8 mouse cellular contexts compared by ENCODE assay signal in genomic region chr15:102331610-102332015, GRCm38 (mm10). TPM values are rescaled to one million over a fixed set of nuclear protein-coding genes. Genes with fewer than 3 reads are reported as not detected.
A peak's percentile ranks its signal among the peaks of the same experiment; 100 is the strongest.
DNase-seq lines count a peak whose midpoint lies in the region; ATAC-seq and TF ChIP-seq lines count a peak whose summit lies in the region.

Gene Myg1, plus strand, starts transcription at chr15:102331709.

- TF ChIP-seq POLR2A in testis, adult 2 months (IDR thresholded peaks at IDR 0.05; ENCODE audit: control insufficient read depth, low read depth, low read length), result peak; percentile 87

- peaks cover 0 to 2% of the 10 kb centered on the region in 2 experiments; a peak in 1 of 4 replicates for H3K4me1 ChIP-seq in ES-E14 (ENCODE audit: control insufficient read depth in 2 of 2, insufficient read depth in 2 of 2, low read length in 2 of 2, poor library complexity in 1 of 2)
- H3K4me1 ChIP-seq in forebrain, embryonic 14.5 days (ENCODE audit: control insufficient read depth, insufficient read depth, low read length), result peaks cover 18% of the 10 kb centered on the region
- H3K4me1 ChIP-seq in neural tube, embryonic 14.5 days (ENCODE audit: control insufficient read depth, insufficient read depth, low read length), result peaks cover 18% of the 10 kb centered on the region
- peaks cover 13% of the 10 kb centered on the region for H3K4me1 ChIP-seq in testis, adult 2 months (ENCODE audit: control insufficient read depth, insufficient read depth, low read length)

- ATAC-seq in forebrain, embryonic 14.5 days, result peak; percentile 98
- peak; percentile 95 for ATAC-seq in neural tube, embryonic 14.5 days (ENCODE audit: low read depth)

- H3K9me3 ChIP-seq in ES-E14 (ENCODE audit: control insufficient read depth, insufficient read depth, low read depth, low read length), result no peaks in the 10 kb centered on the region
- H3K9me3 ChIP-seq in forebrain, embryonic 14.5 days (replicated peaks; ENCODE audit: control insufficient read depth, low read length), result no peaks in the 10 kb centered on the region
- H3K9me3 ChIP-seq in neural tube, embryonic 14.5 days (ENCODE audit: control insufficient read depth, low read length), result no peaks in the 10 kb centered on the region

- no peak for TF ChIP-seq CTCF in testis, adult 2 months (IDR thresholded peaks at IDR 0.05; ENCODE audit: control insufficient read depth, insufficient read depth, insufficient replicate concordance, low read depth, low read length)

- DNase-seq in ES-E14 (ENCODE audit: low read depth, low spot score), result peak; percentile 79
- peak; percentile 69 for DNase-seq in cerebellum, adult 11 months
- peak; percentile 95 for DNase-seq in forebrain, embryonic 14.5 days (ENCODE audit: low spot score)
- DNase-seq in heart, postnatal 10 days, result peak; percentile 87 to 93
- peak; percentile 83 for DNase-seq in large intestine, adult 2 months (ENCODE audit: low read depth, low spot score)
- peak; percentile 82 to 86 for DNase-seq in lung, adult 18-20 months

- peak within 1 kb of the TSS; percentile 84 for H3K4me2 ChIP-seq in forebrain, embryonic 14.5 days (ENCODE audit: low read length)
- peak within 1 kb of the TSS; percentile 74 for H3K4me2 ChIP-seq in neural tube, embryonic 14.5 days (ENCODE audit: low read depth, low read length)

- in situ Hi-C loops in ES-E14 (cut with MboI; ENCODE audit: low sequenced_read_pairs in 2 of 2, unreplicated experiment in 2 of 2), result no loop called here

- H3K27ac ChIP-seq in ES-E14 (ENCODE audit: insufficient read depth, low read depth, low read length, poor library complexity, severe bottlenecking), result no peak within 1 kb of the TSS
- peak within 1 kb of the TSS; percentile 39; the same call in 1 of the 2 replicates for H3K27ac ChIP-seq in forebrain, embryonic 14.5 days (ENCODE audit: low read depth, low read length)
- H3K27ac ChIP-seq in neural tube, embryonic 14.5 days (ENCODE audit: low read depth, low read length), result no peak within 1 kb of the TSS
- peak within 1 kb of the TSS; percentile 84 for H3K27ac ChIP-seq in testis, adult 2 months (ENCODE audit: control insufficient read depth, insufficient read depth, low read depth, low read length)

- intact Hi-C loops in heart, postnatal 10 days (cut with DNase I), result no loop called here

- under 1% methylated on average over 30 of the region's 30 CpGs for WGBS in forebrain, embryonic 14.5 days
- under 1% methylated on average over 30 of the region's 30 CpGs for WGBS in large intestine, adult 2 months
- under 1% methylated on average over 30 of the region's 30 CpGs for WGBS in neural tube, embryonic 14.5 days

- H3K4me3 ChIP-seq in ES-E14 (ENCODE audit: insufficient read depth in 1 of 2, low read depth in 1 of 2, low read length in 2 of 2, poor library complexity in 1 of 2, severe bottlenecking in 1 of 2), result peak within 1 kb of the TSS; percentile 84 to 96
- H3K4me3 ChIP-seq in forebrain, embryonic 14.5 days (ENCODE audit: low read depth, low read length), result peak within 1 kb of the TSS; percentile 81
- H3K4me3 ChIP-seq in neural tube, embryonic 14.5 days (ENCODE audit: low read depth, low read length), result peak within 1 kb of the TSS; percentile 75
- peak within 1 kb of the TSS; percentile 95 for H3K4me3 ChIP-seq in testis, adult 2 months (ENCODE audit: control insufficient read depth, low read depth, low read length)

- peaks cover 19% of the 10 kb centered on the region for H3K36me3 ChIP-seq in ES-E14 (ENCODE audit: control insufficient read depth, insufficient read depth, low read length, poor library complexity, severe bottlenecking)
- peaks cover 65% of the 10 kb centered on the region for H3K36me3 ChIP-seq in forebrain, embryonic 14.5 days (ENCODE audit: control insufficient read depth, insufficient read depth, low read length)
- peaks cover 18% of the 10 kb centered on the region for H3K36me3 ChIP-seq in neural tube, embryonic 14.5 days (ENCODE audit: control insufficient read depth, insufficient read depth, low read length)
- no peaks in the 10 kb centered on the region for H3K36me3 ChIP-seq in testis, adult 2 months (ENCODE audit: control insufficient read depth, insufficient read depth, low read length)

- H3K9ac ChIP-seq in ES-E14 (ENCODE audit: insufficient read depth, low read depth, low read length, poor library complexity, severe bottlenecking), result peak within 1 kb of the TSS; percentile 94
- peak within 1 kb of the TSS; percentile 73 for H3K9ac ChIP-seq in forebrain, embryonic 14.5 days (ENCODE audit: low read length)
- peak within 1 kb of the TSS; percentile 62 for H3K9ac ChIP-seq in neural tube, embryonic 14.5 days (replicated peaks; ENCODE audit: low read depth, low read length)

- no peaks in the 10 kb centered on the region for H3K27me3 ChIP-seq in forebrain, embryonic 14.5 days (replicated peaks; ENCODE audit: control insufficient read depth, insufficient read depth, low read length)
- H3K27me3 ChIP-seq in neural tube, embryonic 14.5 days (ENCODE audit: control insufficient read depth, insufficient read depth, low read length), result no peaks in the 10 kb centered on the region
- H3K27me3 ChIP-seq in testis, adult 2 months (ENCODE audit: control insufficient read depth, insufficient read depth, low read length), result no peaks in the 10 kb centered on the region

TF ChIP-seq in ES-E14, 5 proteins besides CTCF, POLR2A, EP300 and RAD21:
- peak; percentile 68 for TF ChIP-seq CHD2 (IDR thresholded peaks at IDR 0.05; ENCODE audit: low read depth, low read length)
- no peak for TF ChIP-seq ZNF384 (IDR thresholded peaks at IDR 0.05; ENCODE audit: low read depth, low read length)
- TF ChIP-seq HCFC1 (IDR thresholded peaks at IDR 0.05; ENCODE audit: borderline replicate concordance, insufficient read depth, low read length), result peak; percentile 77
- TF ChIP-seq MAFK (IDR thresholded peaks at IDR 0.05; ENCODE audit: insufficient read depth, low read depth, low read length), result no peak
- TF ChIP-seq ZC3H11A (IDR thresholded peaks at IDR 0.05; ENCODE audit: borderline replicate concordance, low read depth, low read length), result no peak

RNA-seq across cellular contexts. Expression of gene Myg1, which starts in this region (rescaled TPM):
- total RNA-seq in ES-E14 (2012; rRNA removed), result 84.7 and 109 TPM in 2 replicates
- polyA plus RNA-seq in forebrain, embryonic 14.5 days (2014; fragmentation: Nextera tagmentation; extraction: Ambion mirVana), result 90.9 and 108 TPM in 2 replicates
- total RNA-seq in heart, postnatal 10 days (2021), result 10 to 100 TPM; 28.3 to 31.5 TPM
- 38.9 and 49.8 TPM in 2 replicates for polyA plus RNA-seq in large intestine, adult 2 months (2012; rRNA removed)
- 89.1 and 99.2 TPM in 2 replicates for polyA plus RNA-seq in neural tube, embryonic 14.5 days (2014; fragmentation: Nextera tagmentation; extraction: Ambion mirVana)
- polyA plus RNA-seq in testis, adult 2 months (2012; rRNA removed), result 30.3 and 34.3 TPM in 2 replicates

Comparison
In these comparisons a context has a peak if more than half of its experiments do, and no peak if none do; other contexts are left out.
1. H3K27ac ChIP-seq: peak in forebrain, embryonic 14.5 days (single experiment) and testis, adult 2 months (single experiment); none in ES-E14 (single experiment) and neural tube, embryonic 14.5 days (single experiment).
2. Peak in every context shown above with its lines, with median percentiles within 50 percentile points of each other: DNase-seq, H3K4me3 ChIP-seq and H3K9ac ChIP-seq.